Mouse (Mus musculus) bone marrow, adult 2 months (tissue): ENCODE results near the gene Vstm4. TPM values are rescaled to one million over a fixed set of nuclear protein-coding genes. Genes with fewer than 3 reads are reported as not detected.
A peak's percentile ranks its signal among the peaks of the same experiment; 100 is the strongest.

Experiments
- H3K27ac ChIP-seq: fragments of 200-500 bp; 2 replicates; pipeline ENCODE4 v1.5.1; 2012; ENCODE audit warnings: low read depth, mild to moderate bottlenecking, control low read depth, inconsistent platforms, low read length; ENCODE audit not compliant: control insufficient read depth, poor library complexity, insufficient read depth
- H3K4me1 ChIP-seq: fragments of 200-500 bp; 2 replicates; pipeline ENCODE4 v1.6.1; 2011; ENCODE audit warnings: low read length; ENCODE audit not compliant: control insufficient read depth, insufficient read depth
- H3K4me3 ChIP-seq: fragments of 200-500 bp; replicated peaks from 2 replicates; pipeline ENCODE3; 2011; ENCODE audit warnings: mild to moderate bottlenecking, low read depth, low read length, control low read depth; ENCODE audit not compliant: control insufficient read depth
- CTCF ChIP-seq: fragments of 200-500 bp; IDR thresholded peaks from 2 replicates; pipeline ENCODE4 v1.5.1; 2011; ENCODE audit warnings: low read length, control low read depth; ENCODE audit not compliant: control insufficient read depth, insufficient read depth
- POLR2A ChIP-seq: fragments of 200-500 bp; IDR thresholded peaks from 2 replicates; pipeline ENCODE4 v1.6.1; 2011; ENCODE audit warnings: low read depth, mild to moderate bottlenecking, control low read depth, low read length, borderline replicate concordance; ENCODE audit not compliant: control insufficient read depth
- WGBS: fragments of 180-500 bp; shearing (Covaris S2); methylation state at CpG from one replicate; pipeline ENCODE4 v1.1.7; 2018; 5-methylcytosine and 5-hydroxymethylcytosine counted together
- polyA plus RNA-seq: library from polyadenylated mRNA; stranded (reverse); fragments of >200 nt; gene quantifications from 2 replicates; pipeline ENCODE4 v1.2.4, GENCODE M21; 2011; ENCODE audit warnings: low replicate concordance; ENCODE audit not compliant: missing spikeins, insufficient read depth, insufficient read length

Gene Vstm4
- polyA plus RNA-seq, 1 experiment: 2.9 TPM

DNA sequence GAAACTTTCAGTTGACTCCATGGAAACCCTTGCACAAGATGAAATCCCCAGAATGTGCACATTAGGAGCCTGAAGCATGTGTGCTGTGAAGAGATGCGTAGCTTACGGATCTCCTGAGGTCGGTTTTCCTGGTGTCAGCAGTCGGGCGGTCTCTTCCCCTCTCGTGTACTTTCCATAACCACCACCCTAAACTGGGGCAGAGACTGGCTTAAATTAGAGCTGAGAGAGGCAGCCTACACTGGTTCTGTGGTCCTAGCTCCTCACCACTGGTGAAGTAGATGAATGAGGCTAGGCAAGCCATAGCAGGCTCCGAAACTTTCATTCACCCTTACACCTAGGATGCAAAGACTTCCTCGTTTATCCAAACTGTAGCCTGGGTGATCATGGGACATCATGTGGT is 75.7 kb downstream of the Vstm4 start:
- H3K27ac ChIP-seq: no peak overlapping the region
- peaks cover 1% of the 10 kb centered on the region; the same call in 1 of the 2 replicates for H3K4me1 ChIP-seq
- 60% methylated on average over 8 of the region's 8 CpGs for WGBS
- no peak overlapping the region for H3K4me3 ChIP-seq
- TF ChIP-seq POLR2A: no peak
- TF ChIP-seq CTCF: no peak

DNA sequence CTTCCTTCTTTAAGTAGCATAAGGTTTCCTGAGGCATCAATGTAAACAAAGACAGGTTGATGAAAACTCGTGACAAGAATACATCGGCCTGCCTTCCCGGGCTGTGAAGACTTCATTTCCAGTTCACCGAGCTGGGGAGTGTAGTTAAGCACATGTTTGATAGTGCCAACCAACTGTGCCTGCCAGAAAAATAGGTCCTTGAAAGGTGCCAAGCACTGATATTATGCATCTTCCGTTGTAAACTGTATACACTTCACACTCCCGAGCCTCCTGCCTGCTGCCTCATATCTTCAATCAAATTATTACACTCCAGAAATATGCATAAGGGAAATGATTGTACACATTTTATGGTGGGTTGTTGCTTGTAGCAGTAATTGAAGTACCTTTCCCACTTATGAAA is 77.5 kb downstream of the Vstm4 start:
- Histone ChIP-seq H3K4me3 (no peak overlapping the region), H3K27ac (no peak overlapping the region), H3K4me1 (peaks cover 1% of the 10 kb centered on the region; the same call in 1 of the 2 replicates)
- WGBS: 71% methylated on average over 6 of the region's 6 CpGs
- no peak for TF ChIP-seq CTCF
- no peak for TF ChIP-seq POLR2A

- H3K4me3 ChIP-seq: no peak overlapping the region
- TF ChIP-seq CTCF (no peak), POLR2A (no peak)
- H3K4me1 ChIP-seq: no peaks in the 10 kb centered on the region
- H3K27ac ChIP-seq: no peak overlapping the region
- 33% methylated on average over 5 of the region's 5 CpGs for WGBS
These were observed 82.7 kb downstream of the Vstm4 start for GRCm38 (mm10) chr14:32939217-32939616.

DNA sequence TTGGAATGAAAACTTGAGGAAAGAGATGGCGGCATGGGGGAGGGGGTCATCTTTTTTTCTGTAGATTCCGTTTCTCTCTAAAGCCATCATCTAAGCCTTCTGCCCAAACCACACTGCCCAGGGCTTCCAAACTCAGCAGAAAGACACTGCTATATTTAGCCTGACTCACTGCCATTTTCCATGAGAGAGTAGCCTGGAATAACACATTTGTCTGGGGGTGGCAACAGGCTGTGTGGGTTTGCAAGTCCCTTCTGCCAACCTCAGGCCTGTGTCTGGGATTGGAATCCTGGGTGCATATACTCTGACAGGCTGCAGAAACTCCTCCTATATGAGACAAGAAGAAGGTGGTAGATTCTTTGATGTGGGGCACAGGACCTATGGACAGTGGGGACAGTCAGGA is 91.0 kb downstream of the Vstm4 start:
- WGBS: 85% methylated on average over 2 of the region's 2 CpGs
- Histone ChIP-seq H3K27ac (no peak overlapping the region), H3K4me1 (peaks cover 1% of the 10 kb centered on the region; the same call in 1 of the 2 replicates), H3K4me3 (no peak overlapping the region)
- TF ChIP-seq CTCF: no peak
- no peak for TF ChIP-seq POLR2A

GRCm38 (mm10) chr14:32950312-32951301 is 94.1 kb downstream of the Vstm4 start:
- Histone ChIP-seq H3K27ac (no peak overlapping the region), H3K4me1 (peaks cover 1% of the 10 kb centered on the region; the same call in 1 of the 2 replicates), H3K4me3 (no peak overlapping the region)
- 48% methylated on average over 20 of the region's 20 CpGs for WGBS
- no peak for TF ChIP-seq POLR2A
- no peak for TF ChIP-seq CTCF

- H3K4me3 ChIP-seq: no peak overlapping the region
- WGBS: 78% methylated on average over 8 of the region's 8 CpGs
- no peak for TF ChIP-seq CTCF
- no peak for TF ChIP-seq POLR2A
- peaks cover 1% of the 10 kb centered on the region; the same call in 1 of the 2 replicates for H3K4me1 ChIP-seq
- H3K27ac ChIP-seq: no peak overlapping the region
These were observed 99.9 kb downstream of the Vstm4 start for GRCm38 (mm10) chr14:32956486-32956885.

GRCm38 (mm10) chr14:32958671-32959070 is 102.1 kb downstream of the Vstm4 start:
- WGBS: 84% methylated on average over 8 of the region's 8 CpGs
- no peaks in the 10 kb centered on the region for H3K4me1 ChIP-seq
- H3K4me3 ChIP-seq: no peak overlapping the region
- H3K27ac ChIP-seq: no peak overlapping the region
- TF ChIP-seq CTCF (no peak), POLR2A (no peak)

DNA sequence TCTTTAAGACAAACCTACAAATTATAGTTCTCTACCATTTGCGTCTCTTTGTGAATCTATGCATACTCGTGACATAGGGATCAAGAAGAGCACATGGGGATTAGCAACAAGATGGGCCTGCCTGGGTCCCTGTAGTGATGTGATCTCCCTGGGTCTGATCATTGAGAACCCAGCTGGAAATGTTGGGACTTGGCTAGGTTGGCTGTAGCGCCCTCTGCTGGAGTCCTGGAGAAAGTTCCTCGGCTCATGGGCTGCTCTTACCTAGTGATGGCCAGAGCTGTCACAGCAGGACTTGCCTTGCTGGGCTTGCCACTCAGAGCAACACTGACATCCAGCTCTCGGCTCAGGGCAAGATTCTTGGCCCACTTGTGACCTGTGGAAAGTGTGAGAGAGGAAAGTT is 103.9 kb downstream of the Vstm4 start:
- no peak overlapping the region for H3K4me3 ChIP-seq
- TF ChIP-seq POLR2A (no peak), CTCF (peak; percentile 65)
- no peak overlapping the region for H3K27ac ChIP-seq
- H3K4me1 ChIP-seq: no peaks in the 10 kb centered on the region
- WGBS: 59% methylated on average over 5 of the region's 5 CpGs
